Mouse (Mus musculus) adrenal gland, postnatal 10 days (tissue): ENCODE data around the gene 9930021J03Rik. TPM values are rescaled to one million over a fixed set of nuclear protein-coding genes. Genes with fewer than 3 reads are reported as not detected.

Experiments
- DNase-seq: peaks from one replicate; pipeline ENCODE4 v3.0.0; 2021; ENCODE audit warnings: mixed read lengths
- long read RNA-seq, 2 experiments: library from polyadenylated mRNA; stranded (forward); transcript quantifications; one replicate each; pipeline ENCODE4 v2.0.0; 2021
- total RNA-seq, 2 experiments: library from RNA; stranded (reverse); gene quantifications; 2 replicates each; pipeline ENCODE4 v1.2.3; 2021

9930021J03Rik gene
- 10 to 100 TPM; 16.7 to 18.8 TPM for total RNA-seq
- long read RNA-seq, experiment 1, partial matches to known transcripts: 12 of 13 reads
- long read RNA-seq, experiment 1, other reads (novel, unspliced or antisense): 1 of 13 reads
- long read RNA-seq, experiment 2, partial matches to known transcripts: 4 of 7 reads
- long read RNA-seq, experiment 2, other reads (novel, unspliced or antisense): 3 of 7 reads

DNA sequence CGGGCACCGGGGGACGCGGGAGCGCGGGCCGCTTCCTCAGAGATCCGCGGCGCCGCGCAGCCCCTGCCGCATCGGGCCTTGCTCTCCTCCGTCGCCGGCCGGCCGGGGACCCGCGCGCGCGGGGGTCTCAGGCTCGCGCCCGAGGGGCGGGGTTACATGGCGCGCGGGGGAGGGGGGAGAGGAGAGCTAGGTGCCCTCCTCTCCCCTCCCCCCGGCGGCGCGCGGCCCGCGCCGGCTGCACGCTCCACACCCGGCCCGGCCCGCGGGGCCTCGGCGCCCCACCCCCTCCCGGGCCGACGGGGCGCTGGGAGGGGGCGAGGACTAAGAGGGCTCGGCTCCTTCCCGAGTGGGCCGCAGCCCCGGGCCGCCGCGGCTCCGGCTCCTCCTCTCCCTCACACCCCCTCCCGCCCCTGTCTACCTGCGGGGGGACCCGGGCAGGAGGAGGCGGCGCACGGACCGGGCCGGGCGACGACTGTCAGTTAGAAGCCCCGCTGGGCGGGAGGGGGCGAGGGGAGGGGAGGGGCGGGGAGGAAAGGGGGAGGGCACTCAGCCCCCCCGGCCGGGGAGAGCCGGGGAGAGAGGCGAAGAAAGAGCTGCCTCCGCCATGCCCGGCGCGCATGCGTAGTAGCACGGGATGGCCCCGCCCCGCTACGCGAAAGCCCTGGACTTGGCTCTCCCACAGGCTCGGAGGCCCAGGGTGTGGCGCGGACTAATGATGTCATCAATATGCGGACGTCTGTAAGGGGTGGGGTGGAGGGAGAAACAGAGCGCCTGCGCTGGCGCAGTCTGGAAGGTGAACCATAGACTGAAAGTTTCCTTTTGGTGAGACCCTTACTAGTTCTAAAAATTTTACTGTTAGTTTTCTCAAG, at the start of gene 9930021J03Rik:
TSS of gene 9930021J03Rik (minus strand) at position 73 of the 869 bp plus-strand sequence.
- DNase-seq: peak; percentile 99

- no peak for DNase-seq
Measured at GRCm38 (mm10) chr19:29853711-29854110, 47.9 kb upstream of the 9930021J03Rik start.

GRCm38 (mm10) chr19:29851036-29851690, 45.4 kb upstream of the 9930021J03Rik start:
- no peak for DNase-seq

- DNase-seq: no peak
Measured at GRCm38 (mm10) chr19:29849924-29850551, 44.2 kb upstream of the 9930021J03Rik start.

- DNase-seq: no peak
Measured at GRCm38 (mm10) chr19:29844036-29844661, 38.4 kb upstream of the 9930021J03Rik start.

DNA sequence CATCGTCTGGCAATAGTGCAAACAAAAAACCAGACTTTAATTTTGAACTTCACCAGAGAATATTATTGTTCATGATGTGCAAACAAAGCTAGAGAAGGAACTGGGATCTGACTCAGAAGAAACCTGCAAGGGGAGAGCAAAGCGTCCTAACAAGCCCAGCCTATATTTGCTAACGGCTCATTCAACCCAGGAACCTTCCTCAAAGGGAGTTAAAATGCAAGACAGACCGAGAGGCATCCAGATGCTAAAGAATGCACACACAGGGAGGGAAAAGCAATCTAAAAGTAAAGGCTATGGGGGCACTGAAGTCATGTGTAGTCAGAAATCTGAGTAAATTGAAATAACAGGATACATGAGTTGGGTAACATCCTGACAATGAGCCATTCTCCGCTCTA, 37.8 kb upstream of the 9930021J03Rik start:
- DNase-seq: no peak

GRCm38 (mm10) chr19:29842973-29843372, 37.2 kb upstream of the 9930021J03Rik start:
- DNase-seq: no peak

DNA sequence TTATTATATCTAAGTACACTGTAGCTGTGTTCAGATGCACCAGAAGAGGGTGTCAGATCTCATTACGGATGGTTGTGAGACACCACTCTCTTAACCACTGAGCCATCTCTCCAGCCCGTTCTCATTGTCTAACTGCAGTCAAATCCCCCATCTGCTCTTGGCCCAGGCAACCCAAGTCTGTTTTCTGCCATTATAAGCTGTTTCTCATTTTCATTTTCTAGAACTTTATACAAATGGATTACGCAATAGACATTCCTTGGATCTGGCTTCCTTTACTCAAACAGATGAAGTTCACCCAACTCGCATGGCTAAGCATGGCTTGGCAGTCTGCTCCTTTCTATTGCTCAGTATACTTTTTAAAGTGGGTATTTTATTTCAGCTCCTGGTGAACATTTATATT, 34.9 kb upstream of the 9930021J03Rik start:
- no peak for DNase-seq

- peak; percentile 54 for DNase-seq
Measured at GRCm38 (mm10) chr19:29838636-29839135, 32.9 kb upstream of the 9930021J03Rik start.

- no peak for DNase-seq
Measured at GRCm38 (mm10) chr19:29838171-29838570, 32.4 kb upstream of the 9930021J03Rik start.

- DNase-seq: no peak
Measured at GRCm38 (mm10) chr19:29835364-29836034, 29.7 kb upstream of the 9930021J03Rik start.

DNA sequence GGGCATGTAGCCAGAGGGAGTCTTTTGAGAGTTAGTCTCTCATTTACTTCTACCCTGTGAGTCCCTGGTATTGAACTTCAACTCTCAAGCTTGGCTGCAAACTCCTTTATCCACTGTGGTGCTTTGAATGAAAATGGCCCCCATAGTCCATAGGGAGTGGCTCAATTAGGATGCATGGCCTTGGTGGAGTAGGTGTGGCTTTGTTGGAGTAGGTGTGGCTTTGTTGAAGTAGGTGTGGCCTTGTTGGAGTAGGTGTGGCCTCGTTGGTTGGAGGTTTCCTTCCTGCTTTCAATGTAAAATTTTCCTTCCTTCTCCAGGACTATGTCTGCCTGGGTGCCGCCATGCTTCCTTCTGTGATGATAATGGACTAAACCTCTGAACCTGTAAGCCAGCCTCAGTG, 25.1 kb upstream of the 9930021J03Rik start:
- no peak for DNase-seq

DNA sequence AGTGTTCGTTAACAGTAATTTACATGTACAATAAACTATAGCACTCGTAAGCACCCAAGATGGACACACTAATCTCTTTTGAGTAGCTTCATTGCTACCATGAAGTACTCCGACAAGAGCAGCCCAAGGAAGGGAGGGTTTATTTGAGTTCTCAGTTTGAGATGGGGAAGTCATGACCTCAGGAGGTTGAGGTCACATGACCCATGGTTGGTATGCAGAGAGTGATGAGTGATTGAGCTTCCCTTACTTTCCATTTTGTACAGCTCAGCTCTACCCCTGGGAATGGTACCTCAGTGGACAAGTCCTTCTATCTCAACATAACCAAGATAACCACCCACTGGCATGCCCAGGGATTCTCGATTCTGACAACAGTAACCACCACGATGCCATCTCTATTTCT, 22.8 kb upstream of the 9930021J03Rik start:
- DNase-seq: no peak

- DNase-seq: peak; percentile 36
Measured at GRCm38 (mm10) chr19:29826686-29827085, 20.9 kb upstream of the 9930021J03Rik start.

- DNase-seq: no peak
Measured at GRCm38 (mm10) chr19:29825003-29825402, 19.2 kb upstream of the 9930021J03Rik start.

DNA sequence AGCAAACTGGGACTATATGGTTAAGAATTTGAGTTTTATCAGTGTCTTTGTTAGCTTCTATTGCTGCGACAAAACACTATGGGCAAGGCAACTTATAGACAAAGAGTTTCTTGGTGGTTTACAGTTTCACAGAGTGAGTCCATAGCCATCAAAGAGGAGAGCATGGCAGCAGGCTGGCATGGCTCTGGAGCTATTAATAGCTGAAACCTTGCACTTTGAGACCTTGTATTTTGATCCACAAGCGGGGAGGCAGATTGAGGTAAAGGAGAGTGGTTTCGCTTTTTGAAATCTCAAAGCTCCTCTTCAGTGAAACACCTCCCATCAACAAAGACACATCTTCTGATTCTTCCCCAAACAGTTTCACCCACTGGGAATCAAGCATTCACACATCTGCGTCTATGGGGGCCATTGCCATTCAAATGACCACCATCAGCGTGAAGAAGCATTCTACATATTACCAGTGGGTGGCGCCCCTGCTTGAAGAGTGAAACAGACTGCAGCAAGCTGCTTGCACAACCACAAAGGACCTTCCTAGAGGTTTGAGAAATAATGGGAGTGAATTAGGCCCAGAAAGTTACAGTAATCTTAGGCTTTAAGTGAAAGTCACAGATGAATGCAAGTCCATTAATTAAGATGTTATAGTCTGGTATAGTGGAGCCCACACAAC, 18.4 kb upstream of the 9930021J03Rik start:
- peak; percentile 74 for DNase-seq

GRCm38 (mm10) chr19:29823456-29824010, 17.7 kb upstream of the 9930021J03Rik start:
- DNase-seq: no peak

DNA sequence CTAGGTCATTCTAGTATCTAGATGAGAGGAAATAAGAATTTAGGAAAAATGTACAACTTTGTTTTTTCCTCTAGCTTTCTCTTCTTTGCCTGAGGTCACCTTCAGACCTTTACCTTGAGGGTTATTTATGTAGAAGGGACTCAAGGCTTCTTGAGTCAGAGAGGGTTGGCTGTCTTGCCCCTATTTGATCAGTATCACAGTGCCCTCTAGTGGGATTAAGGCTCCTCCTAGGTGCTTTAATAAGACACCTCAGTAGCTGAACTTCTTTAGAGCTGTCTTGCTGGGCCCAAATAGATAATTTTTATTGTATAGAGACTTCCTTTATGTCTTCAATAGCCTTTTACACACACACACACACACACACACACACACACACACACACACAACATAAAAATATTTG, 15.2 kb upstream of the 9930021J03Rik start:
- DNase-seq: peak; percentile 36

DNA sequence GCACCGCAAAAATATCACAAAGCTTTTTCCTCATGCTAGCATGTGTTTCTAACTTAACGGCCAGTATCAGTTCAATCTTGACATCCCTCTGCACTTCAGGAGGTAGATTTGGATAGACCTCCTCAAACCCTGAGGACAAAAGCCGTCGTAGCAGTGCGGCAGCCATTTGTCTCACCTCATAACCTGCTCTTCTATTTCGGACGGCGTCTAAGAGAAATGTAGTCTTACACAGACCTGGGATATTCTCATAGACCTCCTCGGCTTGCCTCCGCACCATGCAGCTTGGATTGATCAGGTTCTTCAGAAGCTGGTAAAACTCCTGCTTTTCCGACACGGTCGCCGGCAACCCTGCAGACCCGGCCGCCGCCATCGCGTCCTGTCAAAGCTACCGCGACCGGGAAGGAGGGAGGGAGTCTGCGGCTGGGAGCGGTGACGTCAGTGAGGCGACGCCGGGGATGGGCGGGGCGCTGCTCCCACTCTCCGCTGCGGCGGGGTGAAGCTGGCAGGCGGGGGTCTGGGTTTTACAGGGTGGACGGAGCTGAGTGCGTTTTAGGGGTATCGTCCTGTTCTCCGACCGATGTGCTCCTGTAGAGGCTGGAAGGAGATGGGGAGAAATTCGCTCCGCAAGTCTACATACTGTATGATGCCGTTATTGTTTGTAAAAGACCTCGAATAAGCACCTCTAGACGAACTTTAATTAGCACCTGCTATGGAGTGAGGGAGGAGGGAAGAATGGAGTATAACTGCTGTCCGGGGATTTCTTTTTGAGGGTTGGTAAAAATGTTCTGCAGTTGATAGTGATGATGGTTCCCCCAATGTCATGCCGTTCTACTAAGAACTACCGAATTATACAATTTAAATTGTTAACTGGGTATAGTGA, 7.0 kb upstream of the 9930021J03Rik start, which contains the start of gene Ranbp6:
TSS of gene Ranbp6 (minus strand) at position 394 of the 880 bp plus-strand sequence.
- DNase-seq: peak; percentile 97
